Mouse (Mus musculus): ENCODE results near the gene Akap7. TPM values are rescaled to one million over a fixed set of nuclear protein-coding genes. Genes with fewer than 3 reads are reported as not detected.

Gene Akap7
- polyA plus RNA-seq, 1 experiment from 2014 or later, result 17.5 TPM

DNA sequence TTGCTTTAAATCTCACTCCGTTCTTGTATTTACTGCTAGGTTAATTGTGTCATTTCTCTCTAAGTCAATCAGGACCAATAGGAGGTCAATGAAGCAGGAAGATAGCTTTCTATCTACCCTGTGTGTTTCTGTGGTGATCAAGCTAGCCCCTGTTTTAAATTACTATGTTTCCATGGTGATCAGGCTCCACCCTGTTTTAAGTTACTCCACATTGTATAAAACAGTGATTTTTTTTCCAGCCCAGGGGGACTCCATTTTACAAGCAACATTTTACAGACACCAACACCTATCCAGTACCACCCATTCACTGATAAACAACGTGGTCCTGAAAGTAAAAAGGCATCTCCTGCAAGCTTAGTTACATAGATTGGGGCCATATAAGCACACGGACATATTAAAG is 75.0 kb downstream of the Akap7 start:
- H3K4me3 ChIP-seq, result no peak overlapping the region
- no peaks in the 10 kb centered on the region for H3K4me1 ChIP-seq
- H3K27ac ChIP-seq (replicated peaks), result no peak overlapping the region
- no peaks in the 10 kb centered on the region for H3K36me3 ChIP-seq
- H3K9me3 ChIP-seq (replicated peaks), result no peaks in the 10 kb centered on the region
- no peak for DNase-seq (ENCODE audit: low spot score)
- 81% methylated on average over 3 of the region's 3 CpGs for WGBS
- no peaks in the 10 kb centered on the region for H3K27me3 ChIP-seq (ENCODE audit: low read depth, poor library complexity, severe bottlenecking)

DNA sequence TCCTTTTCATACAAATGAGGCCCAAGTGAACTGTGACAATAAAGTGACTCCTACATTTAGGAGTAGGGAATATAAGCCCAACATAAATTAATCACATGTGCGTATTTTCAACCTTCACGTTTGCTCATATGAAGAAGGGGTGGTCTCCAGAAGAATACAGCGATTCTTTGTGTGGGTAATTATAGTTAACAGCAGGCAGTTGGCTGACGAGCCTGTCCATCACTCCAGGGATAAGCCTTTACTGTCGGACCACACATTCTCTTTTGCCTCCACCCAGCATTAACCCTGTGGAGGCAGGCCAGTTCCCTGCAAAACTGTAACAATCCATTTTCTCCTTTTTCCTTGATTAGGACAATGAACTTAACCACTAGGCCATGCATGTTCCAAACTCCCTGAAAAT is 76.3 kb downstream of the Akap7 start:
- Histone ChIP-seq H3K27ac (replicated peaks) (no peak overlapping the region), H3K36me3 (no peaks in the 10 kb centered on the region), H3K4me3 (no peak overlapping the region), H3K27me3 (ENCODE audit: low read depth, poor library complexity, severe bottlenecking) (no peaks in the 10 kb centered on the region), H3K4me1 (no peaks in the 10 kb centered on the region), H3K9me3 (replicated peaks) (no peaks in the 10 kb centered on the region)
- DNase-seq (ENCODE audit: low spot score), result no peak
- 56% methylated on average over 5 of the region's 5 CpGs for WGBS

DNA sequence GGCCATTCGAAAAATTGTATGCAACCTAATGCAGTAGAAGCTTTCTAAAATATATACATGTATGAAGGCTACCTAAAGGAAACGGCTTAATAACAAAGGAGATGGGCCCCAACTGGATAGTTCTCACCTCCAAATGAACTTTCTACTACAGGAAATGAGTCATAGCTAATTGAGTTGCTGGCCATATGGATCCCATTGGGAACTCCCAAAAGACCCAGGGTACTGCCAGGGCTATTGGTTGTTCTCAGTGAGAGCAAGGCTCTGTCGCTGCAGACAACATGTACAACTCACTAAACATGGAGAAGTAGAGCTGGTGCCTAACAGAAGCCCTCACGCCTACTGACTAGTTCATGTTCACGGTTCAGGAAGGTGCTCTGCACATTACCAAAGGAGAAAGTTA is 83.3 kb downstream of the Akap7 start:
- Histone ChIP-seq H3K4me1 (no peaks in the 10 kb centered on the region), H3K9me3 (replicated peaks) (no peaks in the 10 kb centered on the region), H3K27ac (replicated peaks) (no peak overlapping the region), H3K4me3 (no peak overlapping the region), H3K27me3 (ENCODE audit: low read depth, poor library complexity, severe bottlenecking) (no peaks in the 10 kb centered on the region), H3K36me3 (no peaks in the 10 kb centered on the region)
- no peak for DNase-seq (ENCODE audit: low spot score)
- 81% methylated on average over 5 of the region's 5 CpGs for WGBS

DNA sequence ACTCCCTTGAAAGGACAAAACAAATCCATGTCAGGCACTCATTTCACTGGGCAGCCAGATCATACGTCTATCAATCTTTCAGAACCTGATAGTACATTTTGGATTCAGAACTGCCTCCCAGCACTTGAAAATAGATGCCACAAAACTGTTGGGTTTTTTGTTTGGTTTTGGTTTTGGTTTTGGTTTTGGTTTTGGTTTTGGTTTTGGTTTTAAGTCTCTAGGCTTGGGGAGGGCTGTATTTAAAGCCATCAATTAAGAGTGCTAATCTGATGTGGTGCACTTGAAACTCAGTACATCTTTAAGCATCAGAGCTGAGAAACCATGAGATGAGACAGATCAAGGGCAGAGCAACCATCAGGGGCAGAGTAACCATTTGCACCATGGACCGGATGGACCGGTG is 86.9 kb downstream of the Akap7 start:
- H3K4me3 ChIP-seq, result no peak overlapping the region
- H3K36me3 ChIP-seq, result no peaks in the 10 kb centered on the region
- H3K4me1 ChIP-seq, result no peaks in the 10 kb centered on the region
- no peaks in the 10 kb centered on the region for H3K9me3 ChIP-seq (replicated peaks)
- no peaks in the 10 kb centered on the region for H3K27me3 ChIP-seq (ENCODE audit: low read depth, poor library complexity, severe bottlenecking)
- no peak overlapping the region for H3K27ac ChIP-seq (replicated peaks)
- WGBS, result 92% methylated on average over 3 of the region's 3 CpGs
- DNase-seq (ENCODE audit: low spot score), result no peak

DNA sequence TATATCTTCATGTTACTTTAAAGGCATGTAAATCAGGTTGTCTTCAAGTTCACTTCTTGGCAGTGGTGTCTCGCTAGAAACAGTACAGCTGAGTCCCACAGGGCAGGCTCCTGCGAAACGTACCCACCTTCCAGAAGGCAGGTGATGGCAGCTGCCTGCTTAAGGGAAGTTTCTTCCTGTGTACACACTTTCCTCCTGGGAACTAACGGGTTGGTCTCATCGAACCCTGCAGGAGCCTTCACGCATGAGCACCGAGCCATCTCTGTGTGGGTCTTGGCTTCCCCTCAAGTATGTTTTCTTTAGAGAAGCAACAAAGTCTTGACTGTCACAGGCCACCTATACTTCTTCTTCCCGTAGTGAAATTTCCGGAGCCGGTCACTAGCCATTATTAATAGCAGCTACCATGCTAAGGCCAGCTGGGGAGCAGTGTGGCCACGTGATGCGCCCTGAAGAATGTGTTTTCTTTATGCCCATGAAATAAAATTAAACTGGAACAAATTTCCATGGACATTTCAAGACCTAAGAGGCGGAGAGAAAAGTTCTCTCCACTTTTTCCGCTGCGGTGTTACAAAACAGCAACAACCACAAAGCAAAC is 87.7 kb downstream of the Akap7 start:
- DNase-seq (ENCODE audit: low spot score), result no peak
- H3K36me3 ChIP-seq, result no peaks in the 10 kb centered on the region
- 82% methylated on average over 15 of the region's 15 CpGs for WGBS
- H3K4me1 ChIP-seq, result no peaks in the 10 kb centered on the region
- H3K27ac ChIP-seq (replicated peaks), result no peak overlapping the region
- no peaks in the 10 kb centered on the region for H3K27me3 ChIP-seq (ENCODE audit: low read depth, poor library complexity, severe bottlenecking)
- H3K4me3 ChIP-seq, result no peak overlapping the region
- no peaks in the 10 kb centered on the region for H3K9me3 ChIP-seq (replicated peaks)

DNA sequence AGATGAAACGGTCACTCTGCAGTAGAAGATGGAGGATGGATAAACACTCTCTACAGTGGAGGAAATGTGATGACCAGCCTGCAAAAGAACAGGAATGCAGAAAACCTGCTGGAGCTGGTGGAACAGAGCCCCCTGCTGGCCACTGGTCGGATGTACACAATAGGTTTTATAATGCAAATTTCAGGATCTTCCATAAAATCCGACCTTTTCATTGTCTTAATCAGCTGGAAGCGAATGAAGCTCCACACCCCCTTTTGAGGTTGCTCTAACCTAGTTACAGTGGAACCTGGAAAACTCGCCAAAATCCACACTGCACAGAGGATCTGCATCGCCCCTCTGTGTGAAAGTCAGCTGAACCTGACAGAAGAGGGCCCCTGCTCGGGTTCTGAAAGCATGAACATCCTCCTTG is 88.4 kb downstream of the Akap7 start:
- H3K36me3 ChIP-seq, result no peaks in the 10 kb centered on the region
- peak overlapping the region; percentile 32; the same call in 1 of the 2 replicates for H3K4me3 ChIP-seq
- DNase-seq (ENCODE audit: low spot score), result peak; percentile 68
- H3K27ac ChIP-seq (replicated peaks), result no peak overlapping the region
- H3K27me3 ChIP-seq (ENCODE audit: low read depth, poor library complexity, severe bottlenecking), result no peaks in the 10 kb centered on the region
- no peaks in the 10 kb centered on the region for H3K9me3 ChIP-seq (replicated peaks)
- no peaks in the 10 kb centered on the region for H3K4me1 ChIP-seq
- 22% methylated on average over 7 of the region's 7 CpGs for WGBS

DNA sequence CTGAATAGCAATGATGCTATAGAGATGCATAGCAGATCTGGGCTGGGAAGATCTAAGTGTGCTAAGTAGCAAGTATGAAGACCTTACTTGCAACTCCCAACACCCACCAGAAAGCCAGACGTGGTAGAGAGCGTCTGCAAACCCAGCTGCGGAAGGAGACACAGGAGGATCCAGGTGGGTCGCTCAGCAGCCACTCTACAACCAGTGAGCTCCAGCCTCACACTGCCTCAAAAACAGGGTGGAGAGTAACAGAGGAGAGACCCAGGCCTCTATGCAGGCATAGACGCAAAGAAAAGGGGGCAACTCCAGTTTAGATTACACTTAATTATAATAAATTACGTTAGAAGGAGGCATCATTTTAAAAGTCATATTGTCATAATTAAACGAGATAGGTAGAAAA is 88.9 kb downstream of the Akap7 start:
- 74% methylated on average over 7 of the region's 7 CpGs for WGBS
- Histone ChIP-seq H3K9me3 (replicated peaks) (no peaks in the 10 kb centered on the region), H3K36me3 (no peaks in the 10 kb centered on the region), H3K4me3 (no peak overlapping the region), H3K4me1 (no peaks in the 10 kb centered on the region), H3K27ac (replicated peaks) (no peak overlapping the region), H3K27me3 (ENCODE audit: low read depth, poor library complexity, severe bottlenecking) (no peaks in the 10 kb centered on the region)
- no peak for DNase-seq (ENCODE audit: low spot score)

DNA sequence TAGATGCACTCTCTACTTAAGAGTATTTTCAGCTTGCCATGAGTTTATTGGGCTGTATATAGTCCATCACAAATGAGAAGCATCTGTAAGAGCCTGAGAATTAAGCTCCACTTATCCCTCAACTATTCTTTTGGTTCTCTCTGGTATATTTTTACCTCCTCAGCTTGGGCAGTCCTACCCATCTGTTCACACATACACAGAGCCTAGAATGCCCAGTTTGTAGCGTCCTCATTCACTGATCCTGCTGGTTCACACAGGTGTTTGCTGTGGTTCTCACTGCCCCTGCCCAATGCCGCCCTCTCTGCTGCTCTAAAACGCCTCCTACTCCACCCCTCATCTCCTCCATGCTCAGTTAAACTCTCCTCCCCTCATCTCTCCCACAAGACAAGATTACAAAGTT is 91.7 kb downstream of the Akap7 start:
- WGBS, result 86% methylated on average over 3 of the region's 3 CpGs
- DNase-seq (ENCODE audit: low spot score), result no peak

DNA sequence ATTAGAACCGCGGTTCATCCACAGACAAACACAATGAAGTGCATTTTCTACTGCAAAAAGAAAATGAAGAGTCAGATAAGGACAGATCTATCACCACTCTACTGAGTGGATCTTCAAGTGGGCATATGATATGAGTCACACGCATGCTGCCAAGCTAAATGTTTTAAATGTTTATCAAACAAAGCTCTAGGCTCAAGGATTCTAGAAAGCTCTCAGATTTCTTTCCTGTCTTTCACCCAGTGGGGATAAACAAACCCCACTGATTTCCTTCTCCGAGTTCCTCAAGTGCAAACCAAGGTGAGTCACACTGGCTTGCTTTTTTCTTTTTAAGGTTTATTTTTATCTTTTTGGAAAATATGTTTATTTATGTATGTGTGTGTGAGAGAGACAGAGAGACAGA is 94.0 kb downstream of the Akap7 start:
- Histone ChIP-seq H3K27me3 (ENCODE audit: low read depth, poor library complexity, severe bottlenecking) (no peaks in the 10 kb centered on the region), H3K36me3 (no peaks in the 10 kb centered on the region), H3K27ac (replicated peaks) (no peak overlapping the region), H3K9me3 (replicated peaks) (no peaks in the 10 kb centered on the region), H3K4me3 (no peak overlapping the region), H3K4me1 (no peaks in the 10 kb centered on the region)
- 83% methylated on average over 4 of the region's 4 CpGs for WGBS
- DNase-seq (ENCODE audit: low spot score), result no peak

More for the DNA sequence above, 91.7 kb downstream of the Akap7 start:
- no peaks in the 10 kb centered on the region for H3K27me3 ChIP-seq (ENCODE audit: low read depth, poor library complexity, severe bottlenecking)
- H3K4me3 ChIP-seq, result no peak overlapping the region
- H3K4me1 ChIP-seq, result no peaks in the 10 kb centered on the region
- no peaks in the 10 kb centered on the region for H3K9me3 ChIP-seq (replicated peaks)
- no peaks in the 10 kb centered on the region for H3K36me3 ChIP-seq
- H3K27ac ChIP-seq (replicated peaks), result no peak overlapping the region

DNA sequence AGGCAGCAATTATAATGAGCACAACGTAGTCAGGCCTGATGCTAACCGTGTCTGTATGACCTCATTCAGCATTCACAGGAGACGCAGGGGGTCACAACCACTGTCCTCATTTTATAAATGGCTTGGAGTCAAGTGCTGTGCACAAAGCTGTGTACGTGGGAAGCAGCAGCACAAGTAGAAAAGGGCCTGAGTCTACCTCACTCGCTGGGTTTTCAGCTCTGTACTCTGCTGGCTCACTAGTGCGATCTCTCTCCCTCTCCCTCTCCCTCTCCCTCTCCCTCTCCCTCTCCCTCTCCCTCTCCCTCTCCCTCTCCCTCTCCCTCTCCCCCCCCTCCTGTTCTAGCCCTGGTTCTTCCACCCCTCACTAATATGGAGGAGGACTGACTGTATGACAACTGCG is 99.1 kb downstream of the Akap7 start:
- 62% methylated on average over 7 of the region's 7 CpGs for WGBS
- Histone ChIP-seq H3K36me3 (no peaks in the 10 kb centered on the region), H3K4me1 (0 out of 2 replicates have a peak, but pooled peaks cover 5% of the 10 kb centered on the region), H3K27me3 (ENCODE audit: low read depth, poor library complexity, severe bottlenecking) (no peaks in the 10 kb centered on the region), H3K4me3 (no peak overlapping the region), H3K27ac (replicated peaks) (no peak overlapping the region), H3K9me3 (replicated peaks) (no peaks in the 10 kb centered on the region)
- no peak for DNase-seq (ENCODE audit: low spot score)

DNA sequence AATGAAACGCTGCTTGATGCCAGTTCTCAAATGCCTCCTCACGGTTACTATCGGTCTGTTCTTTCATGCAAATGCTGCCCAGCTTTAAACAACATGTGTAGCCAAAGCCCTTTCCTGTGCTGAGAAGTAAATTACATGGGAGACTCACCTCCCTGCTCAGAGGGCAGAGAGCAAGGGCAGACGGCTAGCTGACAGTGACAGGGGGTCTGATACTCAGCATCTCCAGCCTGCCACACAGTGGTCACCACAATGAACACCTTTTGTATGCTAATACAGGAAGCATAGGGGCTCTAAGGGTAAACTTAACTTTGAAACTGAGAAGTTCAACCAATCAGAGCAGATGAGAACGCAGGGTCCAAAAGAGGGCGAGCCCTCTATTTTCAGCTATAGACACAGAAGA is 99.8 kb downstream of the Akap7 start:
- Histone ChIP-seq H3K4me1 (0 out of 2 replicates have a peak, but pooled peaks cover 5% of the 10 kb centered on the region), H3K9me3 (replicated peaks) (no peaks in the 10 kb centered on the region), H3K27ac (replicated peaks) (no peak overlapping the region), H3K27me3 (ENCODE audit: low read depth, poor library complexity, severe bottlenecking) (no peaks in the 10 kb centered on the region), H3K36me3 (no peaks in the 10 kb centered on the region), H3K4me3 (no peak overlapping the region)
- WGBS, result 37% methylated on average over 6 of the region's 6 CpGs
- DNase-seq (ENCODE audit: low spot score), result no peak

DNA sequence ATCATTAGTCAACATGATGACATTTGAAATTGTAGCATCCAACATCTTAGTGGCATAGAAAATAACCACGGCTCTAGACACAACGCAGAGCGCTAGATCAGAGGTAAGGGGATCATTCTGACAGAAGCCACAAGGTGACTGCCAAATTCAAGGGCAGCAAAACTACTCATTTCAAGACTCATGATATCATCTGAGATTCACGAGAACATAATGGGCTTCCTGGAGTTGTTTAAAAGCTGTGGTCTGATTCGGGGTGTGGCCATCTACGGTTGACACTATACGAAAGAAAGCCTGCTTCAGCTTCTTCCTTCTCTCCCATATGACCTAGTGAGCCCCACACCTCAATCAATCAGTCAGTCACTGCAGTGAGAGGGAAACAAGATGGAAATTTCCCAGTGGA is 107.0 kb downstream of the Akap7 start:
- peaks cover 11% of the 10 kb centered on the region for H3K4me1 ChIP-seq
- DNase-seq (ENCODE audit: low spot score), result no peak
- H3K27me3 ChIP-seq (ENCODE audit: low read depth, poor library complexity, severe bottlenecking), result peaks cover 25% of the 10 kb centered on the region
- H3K4me3 ChIP-seq, result no peak overlapping the region
- H3K36me3 ChIP-seq, result no peaks in the 10 kb centered on the region
- WGBS, result 89% methylated on average over 7 of the region's 7 CpGs
- H3K27ac ChIP-seq (replicated peaks), result no peak overlapping the region
- H3K9me3 ChIP-seq (replicated peaks), result no peaks in the 10 kb centered on the region

DNA sequence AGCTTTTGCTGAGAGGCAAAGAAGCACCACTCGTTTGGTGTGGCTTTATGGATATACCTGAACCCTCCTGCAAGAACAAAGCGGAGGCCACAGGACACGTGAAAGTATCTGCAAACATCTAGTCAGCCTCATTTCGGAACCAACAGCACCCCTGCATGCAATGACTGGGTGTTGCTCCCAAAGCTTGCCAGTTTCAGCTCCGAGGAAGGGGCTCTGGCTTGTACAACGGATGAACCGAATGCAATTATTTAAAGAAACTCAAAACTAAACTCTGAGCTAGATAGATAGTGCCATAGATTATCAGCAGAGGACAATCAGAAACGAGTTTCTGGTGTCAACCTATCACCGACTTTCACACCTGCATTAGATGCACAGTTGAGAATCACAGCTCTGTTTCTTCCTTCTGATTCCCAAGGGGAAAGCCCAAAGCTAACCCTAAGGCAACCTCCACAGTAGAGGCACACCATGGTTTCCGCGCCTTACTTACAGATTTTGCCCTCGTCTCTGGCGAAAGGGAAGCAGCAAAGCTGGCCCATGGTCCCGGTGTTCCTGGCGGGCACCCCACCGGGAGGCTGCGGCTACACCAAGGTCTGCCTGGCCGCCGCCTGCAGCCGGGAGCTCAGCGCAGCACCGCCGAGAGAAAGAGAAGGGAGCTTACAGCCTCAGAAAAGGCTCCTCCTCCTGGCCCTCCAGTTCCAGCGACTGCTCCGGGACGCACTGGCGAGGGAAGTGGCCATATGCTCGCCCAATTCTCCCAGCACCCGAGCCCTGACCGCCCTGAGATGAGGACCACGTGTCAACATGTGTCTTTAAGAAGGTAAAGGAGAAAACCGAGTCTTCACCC is 107.9 kb downstream of the Akap7 start:
- 17% methylated on average over 32 of the region's 32 CpGs for WGBS
- peak; percentile 62 for DNase-seq (ENCODE audit: low spot score)
- H3K27ac ChIP-seq (replicated peaks), result peak overlapping the region; percentile 78
- H3K9me3 ChIP-seq (replicated peaks), result no peaks in the 10 kb centered on the region
- H3K27me3 ChIP-seq (ENCODE audit: low read depth, poor library complexity, severe bottlenecking), result peaks cover 25% of the 10 kb centered on the region
- H3K4me3 ChIP-seq, result peak overlapping the region; percentile 52
- no peaks in the 10 kb centered on the region for H3K36me3 ChIP-seq
- peaks cover 11% of the 10 kb centered on the region for H3K4me1 ChIP-seq

Measured in midbrain, embryonic 10.5 days (tissue).